Mouse (Mus musculus): ENCODE measurements around the gene Txlng. TPM values are rescaled to one million over a fixed set of nuclear protein-coding genes. Genes with fewer than 3 reads are reported as not detected.

Gene Txlng
- 31.2 TPM for total RNA-seq (2023)

GRCm38 (mm10) chrX:162829203-162829708, at the start of gene Txlng:
Txlng (minus strand) TSS chrX:162829454.

DNA sequence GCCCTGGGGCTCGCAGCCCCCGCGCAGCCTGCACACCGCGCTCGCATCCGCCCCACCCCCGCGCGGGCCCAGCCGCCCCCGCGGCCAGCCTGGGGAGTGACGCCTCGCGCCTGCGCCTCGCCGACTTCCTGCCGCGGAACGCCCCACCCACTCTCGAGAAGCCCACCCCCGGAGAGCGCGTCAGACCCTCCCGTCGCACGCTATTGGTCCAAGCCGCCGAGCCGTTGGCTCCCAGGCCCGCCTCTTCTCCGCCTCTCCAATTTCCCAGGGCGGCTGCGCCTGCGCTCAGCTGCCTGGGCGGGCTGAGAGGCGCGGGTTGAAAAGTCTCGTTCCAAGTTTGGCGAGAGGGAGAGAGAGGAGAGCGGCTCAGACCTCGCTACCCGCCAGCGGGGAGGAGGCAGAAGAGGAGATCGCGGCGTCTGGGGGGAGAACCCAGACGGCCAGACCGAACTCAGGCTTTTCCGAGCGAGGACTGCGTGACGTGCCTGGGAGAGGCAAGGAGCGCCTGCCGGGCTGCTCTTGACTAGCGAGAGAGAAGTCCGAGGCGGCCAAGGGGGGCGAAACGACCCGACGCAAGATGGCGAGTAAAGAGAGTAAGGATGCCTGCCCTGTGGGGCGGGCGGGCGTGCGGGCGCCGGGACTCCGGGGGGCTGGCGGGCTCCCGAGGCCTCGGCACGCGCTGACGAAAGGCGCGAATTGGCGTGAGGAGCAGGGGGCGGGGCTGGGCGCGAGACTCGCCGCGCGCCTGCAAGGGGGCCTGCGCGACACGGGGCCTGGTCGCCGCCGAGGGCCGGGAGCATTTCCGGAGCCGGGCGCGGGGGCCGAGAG, 68.9 kb downstream of the Txlng start, which contains the start of gene Rbbp7:
Rbbp7 (plus strand) TSS at position 288 of the 828 bp plus-strand sequence.

Other genes with a start within 250 kb of the Txlng start
- not detected for gene Reps2, start 185.8 kb downstream of the Txlng start, total RNA-seq (2023)
- 93.8 TPM for gene Rbbp7, start 69.1 kb downstream of the Txlng start, total RNA-seq (2023)
- gene Syap1, start 59.0 kb upstream of the Txlng start, total RNA-seq (2023), result 28.9 TPM
- gene Ctps2, start 71.8 kb upstream of the Txlng start, total RNA-seq (2023), result 145 TPM
- gene S100g, start 135.1 kb upstream of the Txlng start, total RNA-seq (2023), result not detected

All from CD4-positive naive resting alpha-beta T cell, adult 76 days (primary cell).